Mouse (Mus musculus): Measurements from ENCODE around the gene Aox4. TPM values are rescaled to one million over a fixed set of nuclear protein-coding genes. Genes with fewer than 3 reads are reported as not detected.

Gene Aox4
- total and polyA plus RNA-seq, 3 experiments = 0.05 to 0.27 TPM; not detected in 1

DNA sequence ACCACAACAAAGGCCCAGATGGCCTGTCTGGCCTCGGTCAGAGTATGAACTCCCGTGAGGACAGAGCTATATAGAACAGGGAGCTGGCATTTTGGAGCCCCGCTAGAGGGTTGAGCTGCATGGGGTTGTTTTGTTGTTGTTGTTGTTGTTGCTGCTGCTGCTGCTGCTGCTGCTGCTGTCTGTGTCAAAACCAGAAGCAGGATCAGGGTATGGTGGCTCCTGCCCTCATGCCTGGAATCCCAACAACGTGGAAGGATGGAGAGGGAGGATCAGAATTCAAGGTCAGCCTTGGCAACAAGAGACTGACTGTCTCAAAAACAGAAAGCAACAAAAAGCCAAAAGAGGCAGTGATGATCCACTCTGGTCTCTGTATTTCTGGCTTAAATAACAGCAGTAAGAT is 86.6 kb downstream of the Aox4 start:
- no peak overlapping the region for H3K27ac ChIP-seq (ENCODE audit: insufficient read depth, low read depth)
- no peaks in the 10 kb centered on the region for H3K79me2 ChIP-seq (replicated peaks; ENCODE audit: control insufficient read depth, extremely low read depth, insufficient read depth, poor library complexity, severe bottlenecking)
- no peak for DNase-seq (ENCODE audit: extremely low read depth)
- H3K9ac ChIP-seq (ENCODE audit: insufficient read depth, low read depth) = no peak overlapping the region
- peaks cover 0 to 5% of the 10 kb centered on the region in 2 experiments; a peak in 2 of 4 replicates for H3K4me1 ChIP-seq (ENCODE audit: control insufficient read depth in 1 of 2, insufficient read depth in 2 of 2)
- H3K4me2 ChIP-seq (ENCODE audit: insufficient read depth, low read depth, poor library complexity, severe bottlenecking) = no peak overlapping the region
- in situ Hi-C loops (cut with MboI; ENCODE audit: low pct_ligation_motif_present, low pct_unique_long_range_greater_than_20kb, low sequenced_read_pairs) (loop anchor here (25.0 kb wide), 1 partner anchor 390 kb away; the partner anchor contains the start of gene Als2cr12), dilution Hi-C loops (cut with MboI; ENCODE audit: extremely low pct_ligation_motif_present, extremely low pct_unique_long_range_greater_than_20kb, low sequenced_read_pairs) (no loop called here)
- no peaks in the 10 kb centered on the region for H3K9me3 ChIP-seq (replicated peaks; ENCODE audit: low read length)
- H3K4me3 ChIP-seq (replicated peaks in 1 of 3; ENCODE audit: low read depth in 2 of 3, low read length in 2 of 3, poor library complexity in 1 of 3) = no peak overlapping the region
- no peaks in the 10 kb centered on the region for H3K27me3 ChIP-seq (replicated peaks)
- TF ChIP-seq ZKSCAN1 (IDR thresholded peaks at IDR 0.05; ENCODE audit: borderline replicate concordance, low read depth, low read length) = no peak
- TF ChIP-seq PAX5 (IDR thresholded peaks at IDR 0.05; ENCODE audit: low read length) = no peak
- TF ChIP-seq IRF4 (IDR thresholded peaks at IDR 0.05; ENCODE audit: low read depth, low read length) = no peak
- no peak for TF ChIP-seq CTCF (conservative IDR thresholded peaks at IDR 0.05 in 1 of 2, IDR thresholded peaks at IDR 0.05 in 1 of 2; ENCODE audit: low read depth in 2 of 2, low read length in 2 of 2)
- TF ChIP-seq RAD21 (IDR thresholded peaks at IDR 0.05; ENCODE audit: low read depth, low read length) = no peak
- no peak for TF ChIP-seq EP300 (IDR thresholded peaks at IDR 0.05; ENCODE audit: low read length)
- TF ChIP-seq E2F4 (IDR thresholded peaks at IDR 0.05; ENCODE audit: insufficient replicate concordance, low read depth, low read length) = no peak
- TF ChIP-seq ETS1 (conservative IDR thresholded peaks at IDR 0.05; ENCODE audit: low read depth, low read length) = no peak
- no peak for TF ChIP-seq ELF1 (IDR thresholded peaks at IDR 0.05; ENCODE audit: low read depth, low read length)
- TF ChIP-seq HCFC1 (IDR thresholded peaks at IDR 0.05; ENCODE audit: low read depth, low read length) = no peak
- H3K36me3 ChIP-seq (replicated peaks in 1 of 2; ENCODE audit: control insufficient read depth in 1 of 2, insufficient read depth in 1 of 2, low read length in 1 of 2) = no peaks in the 10 kb centered on the region

- H3K9me3 ChIP-seq (replicated peaks; ENCODE audit: low read length) = no peaks in the 10 kb centered on the region
- no peak for TF ChIP-seq SMC3 (IDR thresholded peaks at IDR 0.05; ENCODE audit: low read depth, low read length)
- TF ChIP-seq BHLHE40 (IDR thresholded peaks at IDR 0.05; ENCODE audit: low read depth, low read length) = no peak
- no peak for TF ChIP-seq MXI1 (IDR thresholded peaks at IDR 0.05; ENCODE audit: low read depth, low read length)
- no peak for TF ChIP-seq NRF1 (IDR thresholded peaks at IDR 0.05; ENCODE audit: low read depth, low read length)
- no peak for TF ChIP-seq CHD2 (IDR thresholded peaks at IDR 0.05; ENCODE audit: low read length)
- TF ChIP-seq CHD1 (IDR thresholded peaks at IDR 0.05; ENCODE audit: low read depth, low read length) = no peak
- TF ChIP-seq ZMIZ1 (IDR thresholded peaks at IDR 0.05; ENCODE audit: low read depth, low read length) = no peak
- no peak for TF ChIP-seq ZKSCAN1 (IDR thresholded peaks at IDR 0.05; ENCODE audit: borderline replicate concordance, low read depth, low read length)
- no peak for TF ChIP-seq USF1 (IDR thresholded peaks at IDR 0.05; ENCODE audit: low read depth, low read length)
- no peak for TF ChIP-seq ELF1 (IDR thresholded peaks at IDR 0.05; ENCODE audit: low read depth, low read length)
- no peak for TF ChIP-seq JUND (conservative IDR thresholded peaks at IDR 0.05; ENCODE audit: low read depth, low read length)
- H3K9ac ChIP-seq (ENCODE audit: insufficient read depth, low read depth) = no peak overlapping the region
- no peak for DNase-seq (ENCODE audit: extremely low read depth)
- no peak overlapping the region for H3K4me3 ChIP-seq (replicated peaks in 1 of 3; ENCODE audit: low read depth in 2 of 3, low read length in 2 of 3, poor library complexity in 1 of 3)
- in situ Hi-C loops (cut with MboI; ENCODE audit: low pct_ligation_motif_present, low pct_unique_long_range_greater_than_20kb, low sequenced_read_pairs) = loop anchor here (25.0 kb wide), 1 partner anchor 389 kb away; the partner anchor contains the start of gene Als2cr12
- H3K27me3 ChIP-seq (replicated peaks) = no peaks in the 10 kb centered on the region
- dilution Hi-C loops (cut with MboI; ENCODE audit: extremely low pct_ligation_motif_present, extremely low pct_unique_long_range_greater_than_20kb, low sequenced_read_pairs) = no loop called here
- H3K36me3 ChIP-seq (replicated peaks in 1 of 2; ENCODE audit: control insufficient read depth in 1 of 2, insufficient read depth in 1 of 2, low read length in 1 of 2) = no peaks in the 10 kb centered on the region
- no peak overlapping the region for H3K27ac ChIP-seq (ENCODE audit: insufficient read depth, low read depth)
- no peaks in the 10 kb centered on the region for H3K79me2 ChIP-seq (replicated peaks; ENCODE audit: control insufficient read depth, extremely low read depth, insufficient read depth, poor library complexity, severe bottlenecking)
- H3K4me2 ChIP-seq (ENCODE audit: insufficient read depth, low read depth, poor library complexity, severe bottlenecking) = no peak overlapping the region
- H3K4me1 ChIP-seq (ENCODE audit: control insufficient read depth in 1 of 2, insufficient read depth in 2 of 2) = peaks cover 0 to 6% of the 10 kb centered on the region in 2 experiments; a peak in 2 of 4 replicates
These were observed 88.2 kb downstream of the Aox4 start for GRCm38 (mm10) chr1:58298347-58298746.

Measured in CH12.LX (cell line).